Mouse (Mus musculus) adrenal gland (tissue): Measurements from ENCODE around the gene Pard3b.

Experiments
- intact Hi-C: fragments of 180-260 bp; cut with DNase I; formaldehyde crosslinking; loops from one replicate; pipeline ENCODE4 v1.15.1; 2025

The Pard3b gene

DNA sequence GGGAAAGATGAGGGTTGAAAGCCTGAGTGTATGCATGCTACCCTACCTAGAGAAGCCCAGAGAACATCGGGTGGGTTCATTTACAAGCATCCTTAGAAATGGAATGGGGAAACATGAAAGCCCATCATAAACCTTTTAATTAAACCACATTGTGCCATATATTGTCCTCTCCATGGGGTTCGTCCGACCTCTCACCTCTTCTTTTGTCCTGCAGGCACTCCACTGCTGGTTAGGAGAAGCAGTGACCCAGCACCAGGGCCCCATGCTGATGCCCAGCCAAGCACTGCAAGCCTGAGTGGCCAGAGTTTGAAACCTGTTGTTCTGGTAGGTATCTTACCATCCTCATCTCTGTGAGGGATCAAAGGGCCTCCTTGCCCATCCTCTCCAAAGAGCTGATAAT is 437.5 kb downstream of the Pard3b start:
- intact Hi-C loops: no loop called here

DNA sequence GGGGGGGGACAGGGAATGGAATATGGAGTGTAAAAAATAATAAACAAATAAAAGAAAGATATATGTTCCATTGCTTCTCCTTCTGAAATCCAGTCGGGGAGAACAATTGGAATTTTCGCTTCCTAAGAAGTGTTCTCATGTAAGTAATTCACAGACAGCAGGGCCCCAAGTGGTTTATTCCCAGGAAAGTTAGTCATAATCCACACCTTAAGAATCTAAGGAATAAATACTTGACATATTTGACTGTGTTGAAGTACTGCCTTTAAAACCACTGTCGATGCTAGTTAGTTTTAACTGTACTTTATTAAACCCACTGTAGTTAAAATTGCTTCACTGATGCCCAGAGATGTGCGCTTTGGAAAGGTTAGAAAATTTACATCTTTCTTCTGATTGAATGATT is 442.5 kb downstream of the Pard3b start:
- intact Hi-C loops: no loop called here

DNA sequence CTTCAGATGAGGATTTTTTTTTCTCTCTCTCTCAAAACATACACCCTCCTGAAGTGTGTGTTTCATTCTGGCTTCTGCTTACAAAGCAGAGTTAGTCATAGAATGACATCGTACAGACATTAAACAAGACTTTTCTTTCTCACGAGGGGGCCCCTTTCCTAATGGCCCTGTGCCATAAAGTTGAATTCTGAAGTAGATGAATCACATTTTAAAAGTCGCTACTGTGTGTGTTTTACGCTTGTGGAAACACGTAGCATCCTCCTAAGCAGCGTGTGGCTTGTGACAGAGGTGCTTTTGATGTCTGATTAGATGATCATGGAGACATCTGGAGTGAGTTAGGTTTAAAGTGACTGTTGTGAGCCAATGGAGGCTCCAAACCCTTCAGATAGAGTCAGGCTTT is 447.4 kb downstream of the Pard3b start:
- intact Hi-C loops: no loop called here

DNA sequence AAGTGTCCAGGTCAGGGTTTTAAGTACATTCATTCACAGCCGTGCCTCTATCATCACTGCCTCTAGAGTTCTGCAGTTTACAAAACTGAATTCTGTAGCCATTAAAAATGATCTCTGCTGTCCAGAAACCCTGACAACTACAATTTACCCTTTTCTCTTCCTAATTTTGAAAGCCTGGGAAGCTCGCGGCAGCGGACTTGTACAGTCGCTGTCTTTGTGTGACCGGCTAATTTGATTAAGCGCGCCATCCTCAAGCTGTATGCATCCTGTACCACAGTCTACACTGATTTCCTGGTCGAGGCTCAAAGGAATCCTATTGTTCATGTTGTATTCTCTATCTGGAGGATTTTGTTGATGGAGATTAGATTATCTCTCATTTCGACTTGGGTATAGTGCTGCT is 448.8 kb downstream of the Pard3b start:
- intact Hi-C loops: no loop called here

DNA sequence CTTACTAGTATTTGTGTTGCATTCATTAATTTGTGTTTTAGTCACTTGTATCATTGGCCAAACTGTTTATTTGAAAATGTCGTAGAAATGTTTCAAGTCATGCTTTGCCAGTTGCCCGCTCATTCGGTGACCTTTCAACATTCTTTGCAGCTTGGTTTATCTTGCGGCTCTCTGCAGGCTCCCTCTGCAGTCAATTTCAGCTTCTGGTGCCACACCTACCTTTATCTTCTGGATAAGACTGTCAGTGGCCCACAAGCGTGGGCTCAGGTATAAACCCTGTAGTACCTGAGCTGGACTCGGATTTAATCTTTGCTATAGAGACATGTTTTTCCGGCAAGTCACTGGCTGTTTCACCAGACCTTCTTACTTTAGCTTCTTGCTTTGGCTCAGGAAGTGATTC is 456.3 kb downstream of the Pard3b start:
- intact Hi-C loops: no loop called here

DNA sequence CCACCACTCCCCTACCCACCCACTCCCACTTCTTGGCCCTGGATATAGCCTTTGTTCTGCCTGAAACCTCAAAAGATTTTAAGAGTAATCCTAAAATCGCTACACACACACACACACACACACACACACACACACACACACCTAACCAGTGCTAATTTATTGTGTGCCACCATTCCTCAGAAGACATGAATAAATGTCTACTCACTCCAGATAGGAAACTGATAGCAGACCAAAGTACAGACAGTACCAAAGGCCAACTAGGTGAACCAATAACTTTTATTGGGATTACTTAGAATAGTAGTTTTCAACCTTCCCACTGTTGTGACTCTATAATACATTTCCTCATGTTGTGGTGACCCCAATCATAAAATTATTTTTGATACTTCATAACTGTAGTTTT is 483.8 kb downstream of the Pard3b start:
- intact Hi-C loops: no loop called here

DNA sequence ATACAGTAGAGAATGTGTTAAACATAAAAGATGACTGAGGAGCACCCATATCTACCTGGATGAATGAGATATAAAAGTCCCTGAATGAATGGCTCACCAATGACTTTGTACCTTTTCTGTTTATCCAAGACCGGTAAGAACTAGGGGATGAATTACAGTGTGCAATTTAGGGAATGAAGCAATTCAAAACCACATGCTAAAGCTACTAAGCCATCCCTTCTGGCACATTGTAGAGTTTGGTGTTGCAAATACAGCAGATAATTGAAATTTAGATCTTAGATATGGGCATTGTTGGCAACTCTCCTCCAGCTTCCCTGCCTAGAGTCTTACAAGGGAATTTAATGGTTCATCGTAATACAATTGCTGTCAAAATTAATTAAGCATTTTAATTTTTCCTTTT is 490.6 kb downstream of the Pard3b start:
- intact Hi-C loops: no loop called here

DNA sequence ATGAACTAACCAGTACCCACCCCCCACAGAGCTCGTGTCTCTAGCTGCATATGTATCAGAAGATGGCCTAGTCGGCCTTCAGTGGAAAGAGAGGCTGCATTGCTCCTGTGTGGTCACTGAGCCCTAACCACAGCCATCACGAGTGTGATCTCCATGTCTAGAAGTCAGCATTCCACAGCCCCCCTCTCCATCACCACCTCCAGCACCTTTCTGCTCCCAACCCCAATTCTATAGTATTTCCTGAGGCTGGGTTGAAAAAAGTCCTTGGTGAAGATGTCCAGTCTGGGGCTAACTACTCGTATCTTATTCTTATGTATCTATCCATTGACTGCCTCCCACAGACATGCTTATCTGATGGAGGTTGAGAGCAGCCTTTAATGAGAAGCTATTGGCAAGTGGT is 509.5 kb downstream of the Pard3b start:
- intact Hi-C loops: no loop called here

DNA sequence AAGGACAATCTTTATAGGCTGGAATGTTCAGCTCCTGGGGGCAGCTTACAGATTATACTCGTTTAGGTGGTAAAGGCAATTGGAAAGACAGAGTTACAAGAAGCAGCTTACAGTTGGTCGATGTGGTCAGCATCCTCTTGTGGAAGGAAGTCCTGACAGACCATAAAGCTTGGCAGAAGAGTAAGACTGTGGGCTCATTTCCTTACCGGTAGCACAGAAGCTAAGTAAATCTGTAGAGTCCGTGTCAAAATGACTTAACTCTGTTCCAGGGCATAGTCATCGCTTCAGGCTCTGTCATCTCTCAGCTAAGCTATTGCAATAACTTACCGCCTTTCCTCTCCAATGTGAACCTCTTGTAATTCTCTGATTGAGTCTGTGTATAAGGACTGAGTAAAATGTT is 510.2 kb downstream of the Pard3b start:
- intact Hi-C loops: no loop called here

DNA sequence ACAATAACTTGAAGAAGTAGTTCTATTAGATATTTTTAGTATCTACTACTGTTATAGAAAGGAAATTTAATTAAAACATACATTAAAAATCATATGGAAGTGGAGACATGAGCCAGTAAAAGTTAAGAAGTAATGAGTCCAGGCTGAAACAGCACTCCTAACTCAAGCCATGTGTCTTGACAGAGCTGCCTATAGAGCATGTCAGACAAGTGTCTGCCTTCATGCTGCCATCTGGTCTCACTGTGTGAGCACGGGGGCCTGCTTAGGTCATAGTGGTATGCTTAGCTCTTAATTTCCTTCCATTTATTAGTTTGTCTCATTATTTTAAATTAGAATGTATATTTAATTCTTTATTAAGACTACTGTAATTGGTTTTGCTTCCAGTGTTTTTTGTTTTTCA is 517.3 kb downstream of the Pard3b start:
- intact Hi-C loops: no loop called here

DNA sequence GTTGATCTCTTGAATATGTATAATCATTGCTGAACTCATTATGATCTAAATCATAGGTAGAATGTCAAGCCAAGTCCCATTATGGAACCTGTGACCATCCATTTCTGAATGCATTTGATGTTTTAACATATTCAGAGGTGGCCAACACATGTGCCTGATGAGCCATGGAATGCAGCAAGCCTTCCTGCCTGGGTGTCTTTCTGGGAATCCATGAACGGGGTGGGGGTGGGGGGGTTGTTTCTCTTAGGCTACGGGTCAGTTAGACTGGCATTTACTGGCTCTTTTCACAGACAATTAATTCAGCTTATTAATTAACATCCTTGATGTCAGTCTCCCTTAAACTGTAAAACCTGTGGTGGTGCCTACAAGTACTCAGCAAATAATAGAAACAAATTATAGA is 521.0 kb downstream of the Pard3b start:
- intact Hi-C loops: no loop called here

DNA sequence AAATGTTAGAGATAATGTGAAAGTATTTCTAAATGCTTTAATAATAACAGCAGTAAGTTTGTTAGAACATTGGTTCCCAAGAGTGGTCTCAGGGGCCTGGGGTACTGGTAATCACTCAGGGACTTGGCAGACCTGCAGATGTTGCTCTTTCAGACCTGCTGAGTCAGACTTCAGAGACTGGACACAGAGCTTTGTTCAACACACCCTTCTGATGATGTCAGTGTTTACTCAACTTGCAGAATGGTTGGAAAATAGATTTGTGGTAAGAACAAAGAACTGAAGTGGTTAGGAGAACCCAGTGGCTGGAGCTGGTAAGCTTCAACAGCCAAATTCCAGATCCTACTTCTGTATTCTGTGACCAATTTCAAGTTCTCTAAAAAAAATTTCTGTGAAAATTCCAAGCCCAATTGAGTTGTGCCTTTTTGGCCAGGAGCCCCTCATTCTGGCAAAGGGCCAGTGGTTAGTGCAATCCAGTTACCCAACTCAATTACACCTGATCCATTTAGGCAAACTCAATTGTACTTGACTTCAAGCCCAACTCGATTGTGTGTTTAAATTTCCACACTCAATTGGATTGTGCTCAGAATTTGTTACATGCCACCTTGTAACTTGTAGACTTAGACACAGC is 536.5 kb downstream of the Pard3b start:
- intact Hi-C loops: no loop called here

DNA sequence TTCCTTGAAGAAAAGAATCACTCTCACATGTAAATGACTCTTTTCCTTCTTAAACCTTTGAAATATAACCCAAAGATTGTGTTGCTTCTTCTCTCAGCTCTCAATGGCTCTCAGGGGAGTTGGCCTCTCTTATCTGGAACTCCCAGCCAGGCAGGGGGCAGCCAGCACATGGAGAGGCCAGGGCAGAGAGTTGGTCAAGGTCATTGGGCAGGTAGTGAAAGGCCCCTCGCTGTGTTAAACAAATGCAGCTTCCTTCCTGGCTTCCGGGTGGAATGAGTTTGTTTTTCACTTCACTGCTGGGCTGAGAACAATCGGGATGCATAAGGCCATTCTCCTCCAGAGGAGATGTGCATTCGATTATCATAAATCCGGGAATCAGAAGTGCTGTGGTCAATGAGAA is 543.0 kb downstream of the Pard3b start:
- intact Hi-C loops: no loop called here

DNA sequence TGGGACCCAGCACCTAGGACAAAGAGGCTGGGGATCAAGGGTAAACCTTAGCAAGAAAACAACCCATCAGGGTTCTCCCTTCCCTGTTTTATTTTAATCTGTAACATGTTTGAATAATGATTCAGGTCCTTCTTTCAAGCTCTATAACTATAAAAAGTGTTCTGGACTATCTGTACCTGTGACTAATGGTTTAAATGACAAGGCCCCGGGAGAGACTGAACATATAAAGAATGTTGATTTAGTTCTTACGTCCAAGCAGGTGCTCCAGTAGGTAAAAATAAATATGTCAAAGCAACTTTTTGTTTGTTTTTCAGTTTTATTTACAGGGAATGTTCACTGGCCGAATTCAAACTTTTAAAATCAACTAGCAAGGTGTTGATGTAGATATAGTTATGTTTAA is 544.0 kb downstream of the Pard3b start:
- intact Hi-C loops: no loop called here

DNA sequence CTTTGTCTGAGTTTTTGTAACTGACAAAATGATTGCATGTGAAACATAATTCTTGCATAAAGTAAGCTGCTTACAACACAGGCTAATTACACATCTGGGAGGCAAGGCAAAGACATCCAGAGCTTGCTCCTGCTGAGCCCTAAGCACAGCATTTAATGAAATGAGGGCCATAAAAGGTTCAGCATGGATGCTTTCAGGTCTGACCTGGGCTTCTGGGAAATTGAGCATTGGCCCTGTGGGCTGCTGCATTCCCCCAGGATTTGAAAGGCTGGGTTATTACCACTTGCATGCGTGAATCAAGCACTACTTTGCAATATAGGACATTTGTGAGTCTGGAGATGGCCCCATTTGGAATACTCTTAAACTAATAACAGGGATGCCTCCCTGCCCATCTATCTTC is 552.2 kb downstream of the Pard3b start:
- intact Hi-C loops: no loop called here

DNA sequence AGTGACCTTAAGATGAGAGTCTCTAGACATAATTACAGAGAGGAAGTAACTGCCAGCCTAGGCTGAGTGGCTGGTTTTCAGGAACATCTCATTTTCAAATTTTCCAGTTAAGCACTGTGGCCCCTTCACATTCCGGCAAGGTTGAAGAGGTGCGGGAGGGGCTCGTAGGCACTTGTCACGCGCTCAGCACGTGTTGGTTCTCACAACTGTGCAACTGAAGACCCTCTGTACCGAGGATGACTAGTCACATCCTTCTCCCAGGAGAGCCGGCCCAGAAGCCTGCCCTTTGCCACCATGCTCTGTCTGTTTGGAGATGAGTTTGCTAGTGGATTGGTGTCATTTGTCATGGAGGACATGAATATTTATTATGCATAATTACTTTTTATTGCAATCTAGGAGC is 558.9 kb downstream of the Pard3b start:
- intact Hi-C loops: no loop called here

DNA sequence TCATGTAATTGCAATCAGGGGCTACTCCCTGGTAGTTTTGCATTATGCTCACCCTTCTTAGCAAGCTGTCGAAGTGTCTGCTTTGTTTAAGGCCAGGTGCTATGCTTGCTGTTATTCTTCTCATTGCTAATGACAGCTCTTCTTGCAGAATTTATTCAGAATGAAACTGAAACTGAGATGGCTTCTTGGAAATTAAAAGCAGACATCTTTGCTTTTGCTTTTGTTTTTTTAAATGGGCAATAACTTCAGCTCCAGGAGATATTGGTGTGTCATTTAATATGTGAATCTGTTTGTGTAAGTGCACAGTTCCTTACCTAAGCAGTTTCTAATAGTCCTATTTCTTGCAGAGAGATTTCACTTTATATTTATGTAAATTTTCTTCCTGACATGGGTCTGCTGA is 562.3 kb downstream of the Pard3b start:
- intact Hi-C loops: loop anchor here (10.0 kb wide), 1 partner anchor 494 kb away; no protein-coding TSS in a partner anchor

DNA sequence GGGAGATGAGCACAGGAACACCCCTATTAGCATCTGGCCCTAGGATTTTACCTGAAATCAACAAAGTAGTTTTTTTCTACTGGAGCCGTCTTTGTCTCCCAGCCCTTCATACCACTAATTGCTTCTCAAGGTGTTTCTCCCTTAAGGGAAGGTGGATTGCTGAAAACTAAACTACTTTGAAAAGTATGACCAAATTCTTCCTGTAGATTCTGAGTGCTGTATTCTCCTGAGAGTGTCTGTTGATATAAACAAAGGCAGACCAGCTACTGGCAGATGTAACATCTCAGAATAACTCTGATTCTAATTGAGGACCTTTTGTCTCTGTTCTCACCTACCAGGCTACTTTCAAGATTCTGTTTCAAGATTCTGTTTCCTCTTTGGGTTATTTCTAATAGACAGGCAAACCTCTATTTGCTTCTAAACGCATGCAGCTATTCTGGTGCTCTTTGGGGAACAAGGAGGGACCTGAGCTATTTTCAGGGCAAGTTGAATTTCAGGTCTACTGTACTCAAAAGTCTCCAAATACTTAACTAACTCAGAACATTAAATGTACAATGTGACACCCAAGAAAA is 563.1 kb downstream of the Pard3b start:
- intact Hi-C loops: loop anchor here (10.0 kb wide), 1 partner anchor 493 kb away; no protein-coding TSS in a partner anchor

DNA sequence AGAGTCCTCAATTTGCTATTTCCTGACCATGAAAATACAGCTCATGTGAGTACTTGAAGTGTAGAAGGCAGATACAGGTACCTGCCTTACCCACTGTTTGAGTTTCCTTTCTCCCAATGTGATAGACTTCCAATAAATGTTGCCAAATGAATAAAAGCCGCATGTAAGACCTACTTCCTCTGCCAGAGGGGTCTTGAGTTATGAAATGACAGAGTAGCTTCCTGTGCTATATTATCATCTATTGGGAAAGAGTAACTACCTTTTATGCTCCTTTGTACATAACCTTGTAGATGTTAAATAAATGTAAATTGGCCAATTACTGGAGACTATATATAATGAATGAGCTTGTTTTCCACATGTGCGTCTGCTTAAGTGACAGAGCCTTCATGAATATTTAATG is 574.7 kb downstream of the Pard3b start:
- intact Hi-C loops: no loop called here

DNA sequence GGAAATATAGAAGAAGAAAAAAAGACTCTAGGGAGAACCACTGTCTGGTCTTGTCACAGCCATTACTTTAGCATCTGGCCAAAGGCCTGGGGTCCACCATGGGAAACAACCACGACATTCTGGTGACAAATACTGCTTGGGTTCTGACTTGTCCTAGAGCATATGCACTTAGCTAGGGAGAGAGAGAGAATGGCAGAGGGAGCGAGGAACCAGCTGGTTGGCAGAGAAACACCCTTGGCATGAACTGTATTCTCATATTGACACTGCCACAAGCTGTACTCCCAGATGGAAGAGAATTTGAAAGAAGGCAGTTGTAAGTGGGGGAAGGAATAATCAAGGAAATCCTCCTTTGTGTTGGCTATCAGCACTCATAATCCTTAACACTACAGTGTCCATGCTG is 577.2 kb downstream of the Pard3b start:
- intact Hi-C loops: no loop called here

DNA sequence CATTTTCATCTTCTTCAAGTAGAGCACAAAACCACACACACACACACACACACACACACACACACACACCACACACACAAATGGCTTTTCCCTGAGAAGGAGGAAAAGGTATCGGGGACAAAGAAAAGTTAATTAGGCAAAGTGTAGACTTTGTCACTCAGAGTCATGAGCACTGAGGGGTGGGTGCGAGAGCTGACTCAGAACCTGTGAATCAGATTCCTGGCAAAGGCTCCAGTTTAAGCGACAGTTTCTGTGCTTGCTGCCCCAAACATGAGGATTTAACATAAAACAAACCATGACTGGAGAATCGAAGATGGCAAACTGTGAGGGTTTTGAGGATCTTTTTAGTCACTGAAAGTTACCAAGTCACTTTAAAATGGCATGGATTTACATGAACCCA is 577.9 kb downstream of the Pard3b start:
- intact Hi-C loops: no loop called here

DNA sequence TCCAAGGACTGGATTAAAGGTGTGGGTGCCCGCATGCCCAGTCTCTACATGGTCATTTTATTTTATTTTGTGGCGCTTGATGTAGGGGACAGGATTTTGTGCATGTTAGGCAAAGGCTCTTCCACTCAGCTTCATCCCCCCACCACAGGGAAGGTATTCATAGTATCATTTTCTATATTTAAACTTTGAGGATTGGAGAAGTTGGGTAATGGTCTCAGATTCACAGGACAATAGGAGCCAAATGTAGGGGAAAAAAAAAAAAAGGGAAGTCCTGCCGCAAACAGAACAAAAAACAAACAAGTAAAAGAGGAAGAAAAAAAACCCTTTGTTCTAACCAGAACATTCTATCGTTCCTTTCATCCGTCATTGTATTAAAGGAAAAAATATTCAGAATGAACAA is 590.5 kb downstream of the Pard3b start:
- intact Hi-C loops: no loop called here

DNA sequence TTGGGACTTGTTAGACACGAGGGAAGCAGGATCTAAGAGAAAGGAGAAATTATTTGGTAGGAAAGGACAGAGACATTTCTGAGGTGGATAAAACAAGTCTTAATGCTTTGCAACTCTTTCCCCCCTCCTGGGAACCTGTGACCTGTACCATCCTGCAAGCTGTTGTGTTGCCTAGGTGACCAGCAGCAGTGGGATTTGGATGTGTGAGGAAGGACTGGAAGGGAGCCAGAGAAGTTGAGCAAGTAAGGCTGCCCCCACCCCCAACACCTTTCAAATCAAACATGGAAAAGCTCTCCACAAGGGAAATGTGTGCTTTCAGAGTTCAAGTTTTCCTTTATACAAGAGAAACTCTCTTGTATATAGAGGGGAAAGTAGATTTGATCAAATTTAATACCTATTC is 595.4 kb downstream of the Pard3b start:
- intact Hi-C loops: no loop called here

DNA sequence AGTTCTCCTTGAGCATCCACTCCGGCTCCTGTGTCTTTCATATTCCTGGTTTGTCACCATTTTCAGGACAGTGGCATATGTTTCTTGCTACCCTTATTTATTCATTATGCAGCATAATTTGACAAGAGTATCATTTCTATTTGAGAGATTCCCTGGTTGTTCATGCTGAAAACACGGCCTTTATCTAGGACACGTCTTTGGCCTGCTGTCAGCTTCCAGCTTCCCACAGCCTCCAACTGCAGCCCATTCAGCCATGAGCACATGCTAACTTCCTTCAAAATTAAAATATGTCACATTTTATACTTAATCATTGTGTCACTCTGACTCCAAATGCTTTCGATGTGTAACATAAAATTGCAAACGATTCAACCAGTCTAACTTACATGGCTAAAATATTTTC is 596.5 kb downstream of the Pard3b start:
- intact Hi-C loops: no loop called here
